Comparison of ENCODE assay signal across 15 mouse cellular contexts in genomic region chr2:26363481-26363880, GRCm38 (mm10).
"Had no signal": no experiment of that assay in that cellular context is flagged by ENCODE, and none has a peak within 500 bp of the region (broad histone marks: within the 10 kb centered on the region; RNA-seq: fewer than 3 reads in every experiment).

No protein-coding gene starts in this region.

- H3K9ac ChIP-seq: neural tube, embryonic 13.5 days; neural tube, embryonic 15.5 days; stomach, embryonic 15.5 days had no signal

- H3K27me3 ChIP-seq: neural tube, embryonic 13.5 days; neural tube, embryonic 15.5 days; stomach, embryonic 15.5 days had no signal

- H3K9me3 ChIP-seq: neural tube, embryonic 13.5 days; neural tube, embryonic 15.5 days; stomach, embryonic 15.5 days had no signal

- H3K4me3 ChIP-seq: neural tube, embryonic 13.5 days; neural tube, embryonic 15.5 days; stomach, embryonic 15.5 days had no signal

- H3K4me1 ChIP-seq: neural tube, embryonic 13.5 days; stomach, embryonic 15.5 days had no signal

- DNase-seq: retina, postnatal 1 day; right cerebral cortex, adult 18-20 months; right cerebral cortex, postnatal 14 days; right cerebral cortex, postnatal 4 days; spleen, adult 18-20 months; thymus, adult 18-20 months; thymus, adult 2 months; thymus, postnatal 14 days; thymus, postnatal 25 days; thymus, postnatal 36 days; thymus, postnatal 4 days had no signal

- H3K4me2 ChIP-seq: neural tube, embryonic 13.5 days; neural tube, embryonic 15.5 days; stomach, embryonic 15.5 days had no signal

- H3K27ac ChIP-seq: neural tube, embryonic 13.5 days; neural tube, embryonic 15.5 days; stomach, embryonic 15.5 days; stomach, postnatal 0 days had no signal
